Mouse (Mus musculus): Measurements from ENCODE around the gene Ankrd65. TPM values are rescaled to one million over a fixed set of nuclear protein-coding genes. Genes with fewer than 3 reads are reported as not detected.
A peak's percentile ranks its signal among the peaks of the same experiment; 100 is the strongest.

The Ankrd65 gene
- polyA plus RNA-seq, 1 experiment from 2014 or later: not detected

- H3K36me3 ChIP-seq (ENCODE audit: control insufficient read depth, insufficient read depth): no peaks in the 10 kb centered on the region
- TF ChIP-seq CTCF (IDR thresholded peaks at IDR 0.05; ENCODE audit: low read depth): no peak
- H3K27ac ChIP-seq (ENCODE audit: low read depth, low read length): no peak overlapping the region
- no peaks in the 10 kb centered on the region for H3K27me3 ChIP-seq (replicated peaks; ENCODE audit: control insufficient read depth, insufficient read depth, low read length)
- H3K4me3 ChIP-seq (ENCODE audit: low read depth, low read length): no peak overlapping the region
- H3K9ac ChIP-seq (ENCODE audit: low read depth, low read length): no peak overlapping the region
- no peaks in the 10 kb centered on the region for H3K9me3 ChIP-seq (ENCODE audit: control insufficient read depth)
- WGBS: 75% methylated on average over 2 of the region's 2 CpGs
- no peak for ATAC-seq
- peaks cover 8% of the 10 kb centered on the region; the same call in 1 of the 2 replicates for H3K4me1 ChIP-seq (replicated peaks; ENCODE audit: control insufficient read depth, insufficient read depth, low read length)
- no peak overlapping the region for H3K4me2 ChIP-seq (replicated peaks; ENCODE audit: low read depth)
These were observed 12.4 kb upstream of the Ankrd65 start for GRCm38 (mm10) chr4:155777816-155778215.

DNA sequence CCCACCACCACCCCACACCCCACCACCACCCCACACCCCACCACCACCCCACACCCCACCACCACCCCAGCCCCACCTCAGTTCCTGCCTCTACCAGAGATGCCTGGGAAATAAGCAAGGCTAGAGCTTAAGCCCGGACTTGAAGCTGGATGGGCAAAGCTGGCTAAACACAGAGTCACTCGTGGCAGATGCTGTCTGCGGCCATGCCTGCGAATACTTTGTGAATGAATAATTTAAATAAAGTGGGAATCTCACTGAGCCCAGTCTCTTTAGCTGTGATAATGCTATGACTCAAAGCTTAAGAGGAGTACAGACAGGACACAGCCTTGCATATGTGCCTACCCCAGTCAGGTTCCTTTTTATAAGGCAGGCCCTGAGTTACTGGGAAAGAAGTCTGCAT is 10.7 kb upstream of the Ankrd65 start:
- H3K27me3 ChIP-seq (replicated peaks; ENCODE audit: control insufficient read depth, insufficient read depth, low read length): no peaks in the 10 kb centered on the region
- 79% methylated on average over 4 of the region's 4 CpGs for WGBS
- no peaks in the 10 kb centered on the region for H3K36me3 ChIP-seq (ENCODE audit: control insufficient read depth, insufficient read depth)
- H3K4me2 ChIP-seq (replicated peaks; ENCODE audit: low read depth): no peak overlapping the region
- H3K9ac ChIP-seq (ENCODE audit: low read depth, low read length): no peak overlapping the region
- no peaks in the 10 kb centered on the region for H3K9me3 ChIP-seq (ENCODE audit: control insufficient read depth)
- H3K27ac ChIP-seq (ENCODE audit: low read depth, low read length): no peak overlapping the region
- TF ChIP-seq CTCF (IDR thresholded peaks at IDR 0.05; ENCODE audit: low read depth): no peak
- no peak overlapping the region for H3K4me3 ChIP-seq (ENCODE audit: low read depth, low read length)
- ATAC-seq: no peak
- peaks cover 8% of the 10 kb centered on the region; the same call in 1 of the 2 replicates for H3K4me1 ChIP-seq (replicated peaks; ENCODE audit: control insufficient read depth, insufficient read depth, low read length)

- WGBS: 48% methylated on average over 6 of the region's 6 CpGs
- H3K4me2 ChIP-seq (replicated peaks; ENCODE audit: low read depth): no peak overlapping the region
- H3K4me3 ChIP-seq (ENCODE audit: low read depth, low read length): no peak overlapping the region
- H3K9ac ChIP-seq (ENCODE audit: low read depth, low read length): no peak overlapping the region
- peaks cover 14% of the 10 kb centered on the region for H3K4me1 ChIP-seq (replicated peaks; ENCODE audit: control insufficient read depth, insufficient read depth, low read length)
- H3K27me3 ChIP-seq (replicated peaks; ENCODE audit: control insufficient read depth, insufficient read depth, low read length): no peaks in the 10 kb centered on the region
- H3K9me3 ChIP-seq (ENCODE audit: control insufficient read depth): no peaks in the 10 kb centered on the region
- no peak for TF ChIP-seq CTCF (IDR thresholded peaks at IDR 0.05; ENCODE audit: low read depth)
- H3K27ac ChIP-seq (ENCODE audit: low read depth, low read length): no peak overlapping the region; the same call in 1 of the 2 replicates
- no peaks in the 10 kb centered on the region for H3K36me3 ChIP-seq (ENCODE audit: control insufficient read depth, insufficient read depth)
- no peak for ATAC-seq
These were observed 9.3 kb upstream of the Ankrd65 start for GRCm38 (mm10) chr4:155780895-155781294.

DNA sequence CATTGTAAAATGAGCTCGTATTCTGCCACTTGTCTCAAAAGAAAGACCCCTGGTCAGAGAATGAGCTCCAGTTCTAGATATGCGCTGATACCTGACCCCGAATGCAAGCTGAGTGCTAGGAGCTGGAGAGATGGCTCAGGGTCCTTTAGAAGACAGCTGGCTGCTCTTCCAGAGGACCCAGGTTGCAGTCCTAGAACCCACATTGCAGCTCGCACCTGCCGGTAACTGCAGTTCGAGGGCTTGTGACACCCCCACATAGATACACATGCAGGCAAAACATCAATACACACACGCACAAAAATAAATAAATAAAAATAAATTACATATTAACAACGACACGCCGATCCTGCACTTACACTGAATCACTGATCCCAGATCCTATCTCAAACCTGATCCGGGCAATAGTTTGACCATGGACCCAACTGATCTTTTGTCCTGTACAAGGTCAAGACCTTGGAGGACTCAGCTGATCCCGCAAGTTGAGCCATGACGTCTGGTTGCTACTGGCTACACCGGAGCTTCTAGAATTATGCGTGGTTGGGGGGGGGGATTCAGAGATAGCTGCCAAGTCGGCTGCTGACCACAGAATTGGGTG is 6.7 kb upstream of the Ankrd65 start:
- Histone ChIP-seq H3K9me3 (ENCODE audit: control insufficient read depth) (no peaks in the 10 kb centered on the region), H3K4me1 (replicated peaks; ENCODE audit: control insufficient read depth, insufficient read depth, low read length) (peaks cover 6% of the 10 kb centered on the region), H3K27me3 (replicated peaks; ENCODE audit: control insufficient read depth, insufficient read depth, low read length) (no peaks in the 10 kb centered on the region), H3K27ac (ENCODE audit: low read depth, low read length) (peak overlapping the region; percentile 98), H3K4me2 (replicated peaks; ENCODE audit: low read depth) (peak overlapping the region; percentile 90), H3K36me3 (ENCODE audit: control insufficient read depth, insufficient read depth) (no peaks in the 10 kb centered on the region), H3K9ac (ENCODE audit: low read depth, low read length) (peak overlapping the region; percentile 74), H3K4me3 (ENCODE audit: low read depth, low read length) (peak overlapping the region; percentile 70)
- ATAC-seq: peak; percentile 15; the same call in 1 of the 2 replicates
- WGBS: 22% methylated on average over 16 of the region's 16 CpGs
- TF ChIP-seq CTCF (IDR thresholded peaks at IDR 0.05; ENCODE audit: low read depth): no peak

GRCm38 (mm10) chr4:155784081-155784701 is 6.0 kb upstream of the Ankrd65 start:
- TF ChIP-seq CTCF (IDR thresholded peaks at IDR 0.05; ENCODE audit: low read depth): peak; percentile 86

GRCm38 (mm10) chr4:155785246-155785645 is 5.0 kb upstream of the Ankrd65 start:
- H3K9me3 ChIP-seq (ENCODE audit: control insufficient read depth): no peaks in the 10 kb centered on the region
- no peak for TF ChIP-seq CTCF (IDR thresholded peaks at IDR 0.05; ENCODE audit: low read depth)
- no peak overlapping the region for H3K9ac ChIP-seq (ENCODE audit: low read depth, low read length)
- peaks cover 6% of the 10 kb centered on the region for H3K4me1 ChIP-seq (replicated peaks; ENCODE audit: control insufficient read depth, insufficient read depth, low read length)
- 80% methylated on average over 10 of the region's 10 CpGs for WGBS
- no peak overlapping the region for H3K4me3 ChIP-seq (ENCODE audit: low read depth, low read length)
- H3K27ac ChIP-seq (ENCODE audit: low read depth, low read length): no peak overlapping the region
- ATAC-seq: no peak
- H3K27me3 ChIP-seq (replicated peaks; ENCODE audit: control insufficient read depth, insufficient read depth, low read length): no peaks in the 10 kb centered on the region
- H3K36me3 ChIP-seq (ENCODE audit: control insufficient read depth, insufficient read depth): no peaks in the 10 kb centered on the region
- H3K4me2 ChIP-seq (replicated peaks; ENCODE audit: low read depth): no peak overlapping the region

More at GRCm38 (mm10) chr4:155784081-155784701, 6.0 kb upstream of the Ankrd65 start:
- ATAC-seq: peak; percentile 93
- H3K27ac ChIP-seq (ENCODE audit: low read depth, low read length): peak overlapping the region; percentile 98
- no peaks in the 10 kb centered on the region for H3K36me3 ChIP-seq (ENCODE audit: control insufficient read depth, insufficient read depth)
- peak overlapping the region; percentile 90 for H3K4me2 ChIP-seq (replicated peaks; ENCODE audit: low read depth)
- WGBS: under 1% methylated on average over 52 of the region's 52 CpGs
- H3K9ac ChIP-seq (ENCODE audit: low read depth, low read length): peak overlapping the region; percentile 74
- peak overlapping the region; percentile 70 for H3K4me3 ChIP-seq (ENCODE audit: low read depth, low read length)
- peaks cover 6% of the 10 kb centered on the region for H3K4me1 ChIP-seq (replicated peaks; ENCODE audit: control insufficient read depth, insufficient read depth, low read length)
- H3K9me3 ChIP-seq (ENCODE audit: control insufficient read depth): no peaks in the 10 kb centered on the region
- H3K27me3 ChIP-seq (replicated peaks; ENCODE audit: control insufficient read depth, insufficient read depth, low read length): no peaks in the 10 kb centered on the region
